Mouse (Mus musculus) Muller cell, postnatal 12 days (primary cell): ENCODE data around the gene Ttc28.

Experiments
- DNase-seq: peaks from one replicate; pipeline ENCODE4 v3.0.0-alpha.2; 2015; ENCODE audit errors: inconsistent ontology term

The Ttc28 gene

GRCm38 (mm10) chr5:111049584-111049983, 170.0 kb downstream of the Ttc28 start:
- DNase-seq = no peak

GRCm38 (mm10) chr5:111050135-111050534, 170.5 kb downstream of the Ttc28 start:
- DNase-seq = no peak

GRCm38 (mm10) chr5:111054380-111054779, 174.8 kb downstream of the Ttc28 start:
- no peak for DNase-seq

- peak; percentile 59 for DNase-seq
These were observed 175.3 kb downstream of the Ttc28 start for GRCm38 (mm10) chr5:111054848-111055428.

GRCm38 (mm10) chr5:111055507-111055906, 175.9 kb downstream of the Ttc28 start:
- peak; percentile 21 for DNase-seq

GRCm38 (mm10) chr5:111057084-111057483, 177.5 kb downstream of the Ttc28 start:
- DNase-seq = peak; percentile 56

GRCm38 (mm10) chr5:111058401-111059139, 179.0 kb downstream of the Ttc28 start:
- DNase-seq = peak; percentile 57

GRCm38 (mm10) chr5:111059140-111059921, 179.7 kb downstream of the Ttc28 start:
- peak; percentile 83 for DNase-seq

- peak; percentile 42 for DNase-seq
These were observed 180.7 kb downstream of the Ttc28 start for GRCm38 (mm10) chr5:111060246-111060745.

- DNase-seq = no peak
These were observed 183.6 kb downstream of the Ttc28 start for GRCm38 (mm10) chr5:111063155-111063554.

- DNase-seq = no peak
These were observed 184.4 kb downstream of the Ttc28 start for GRCm38 (mm10) chr5:111063991-111064390.

- DNase-seq = no peak
These were observed 186.2 kb downstream of the Ttc28 start for GRCm38 (mm10) chr5:111065770-111066169.

GRCm38 (mm10) chr5:111069503-111069902, 189.9 kb downstream of the Ttc28 start:
- DNase-seq = no peak

- peak; percentile 66 for DNase-seq
These were observed 190.3 kb downstream of the Ttc28 start for GRCm38 (mm10) chr5:111069931-111070330.

- no peak for DNase-seq
These were observed 190.8 kb downstream of the Ttc28 start for GRCm38 (mm10) chr5:111070361-111070760.

GRCm38 (mm10) chr5:111073316-111073736, 193.7 kb downstream of the Ttc28 start:
- DNase-seq = peak; percentile 37

- no peak for DNase-seq
These were observed 194.4 kb downstream of the Ttc28 start for GRCm38 (mm10) chr5:111074050-111074449.

- no peak for DNase-seq
These were observed 196.2 kb downstream of the Ttc28 start for GRCm38 (mm10) chr5:111075841-111076240.

- no peak for DNase-seq
These were observed 197.7 kb downstream of the Ttc28 start for GRCm38 (mm10) chr5:111077261-111077660.

GRCm38 (mm10) chr5:111080601-111081000, 201.0 kb downstream of the Ttc28 start:
- DNase-seq = no peak

GRCm38 (mm10) chr5:111085849-111086248, 206.2 kb downstream of the Ttc28 start:
- no peak for DNase-seq

- DNase-seq = no peak
These were observed 217.1 kb downstream of the Ttc28 start for GRCm38 (mm10) chr5:111096750-111097149.
